Mouse (Mus musculus) midbrain, embryonic 11.5 days (tissue): ENCODE results near the gene Apopt1. TPM values are rescaled to one million over a fixed set of nuclear protein-coding genes. Genes with fewer than 3 reads are reported as not detected.

Experiments used
- ATAC-seq: fragments of 200-750 bp; cut with Nextera tagmentation; 2 replicates; pipeline ENCODE4 v1.8.0; 2017; ENCODE audit warnings: moderate TSS enrichment, moderate library complexity; ENCODE audit not compliant: low FRiP score
- DNase-seq: peaks from one replicate; pipeline ENCODE4 v3.0.0; 2015; ENCODE audit warnings: low spot score; ENCODE audit errors: missing footprints
- H3K27ac ChIP-seq: fragments of 300-500 bp; sonication (generic); 2 replicates; pipeline ENCODE4 v1.5.1; 2014; ENCODE audit warnings: low read depth, low read length
- H3K27me3 ChIP-seq: fragments of 300-500 bp; sonication (generic); 2 replicates; pipeline ENCODE4 v1.6.1; 2014; ENCODE audit warnings: mild to moderate bottlenecking, low read length, moderate library complexity, mixed read lengths; ENCODE audit not compliant: control insufficient read depth, insufficient read depth
- H3K36me3 ChIP-seq: fragments of 300-500 bp; sonication (generic); 2 replicates; pipeline ENCODE4 v1.6.1; 2014; ENCODE audit warnings: mild to moderate bottlenecking, low read length, moderate library complexity, mixed read lengths; ENCODE audit not compliant: control insufficient read depth, insufficient read depth
- H3K4me1 ChIP-seq: fragments of 300-500 bp; sonication (generic); 2 replicates; pipeline ENCODE4 v1.6.1; 2014; ENCODE audit warnings: low read length; ENCODE audit not compliant: control insufficient read depth, insufficient read depth
- H3K4me2 ChIP-seq: fragments of 300-500 bp; sonication (generic); 2 replicates; pipeline ENCODE4 v1.6.1; 2014; ENCODE audit warnings: mild to moderate bottlenecking, moderate library complexity
- H3K4me3 ChIP-seq: fragments of 300-500 bp; sonication (generic); 2 replicates; pipeline ENCODE4 v1.5.1; 2014; ENCODE audit warnings: low read depth, low read length
- H3K9ac ChIP-seq: fragments of 300-500 bp; sonication (generic); 2 replicates; pipeline ENCODE4 v1.6.1; 2014; ENCODE audit warnings: low read length
- H3K9me3 ChIP-seq: fragments of 300-500 bp; sonication (generic); 2 replicates; pipeline ENCODE4 v1.6.1; 2016; ENCODE audit warnings: low read length; ENCODE audit not compliant: control insufficient read depth
- WGBS: fragments of 180-500 bp; shearing (Covaris S2); extraction: QIAGEN DNeasy Blood & Tissue Kit; methylation state at CpG from one replicate; pipeline ENCODE4 v1.1.7; 2014; 5-methylcytosine and 5-hydroxymethylcytosine counted together
- polyA plus RNA-seq: library from polyadenylated mRNA; unstranded; fragments of >200 nt; fragmentation: Nextera tagmentation; extraction: Ambion mirVana; gene quantifications from 2 replicates; pipeline ENCODE4 v1.2.1, GENCODE M21; 2014

Apopt1 gene
- polyA plus RNA-seq, 1 experiment from 2014 or later, result 50.8 TPM

DNA sequence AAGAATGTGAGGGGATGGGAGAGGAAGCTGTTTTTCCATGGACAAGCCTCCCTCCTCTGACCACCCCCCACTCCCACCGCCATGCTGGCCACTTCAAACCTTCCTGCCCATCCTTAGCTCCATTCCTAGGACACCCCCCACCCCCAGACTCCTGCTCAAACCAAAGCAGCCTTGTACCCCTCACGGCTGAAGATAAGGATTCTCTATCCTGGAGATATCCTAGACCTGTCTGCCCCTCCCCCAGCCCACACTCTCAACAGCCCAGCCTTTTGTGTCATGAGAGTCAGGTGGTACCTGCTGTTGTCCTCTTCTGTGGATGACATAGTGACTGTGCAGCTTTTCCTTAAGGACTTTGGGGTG lies 25.0 kb upstream of the Apopt1 start:
- Histone ChIP-seq H3K27ac (peak overlapping the region; percentile 83), H3K36me3 (no peaks in the 10 kb centered on the region), H3K4me1 (peaks cover 52% of the 10 kb centered on the region), H3K9ac (peak overlapping the region; percentile 30; the same call in 1 of the 2 replicates), H3K27me3 (no peaks in the 10 kb centered on the region), H3K4me2 (peak overlapping the region; percentile 6; the same call in 1 of the 2 replicates), H3K4me3 (no peak overlapping the region), H3K9me3 (no peaks in the 10 kb centered on the region)
- DNase-seq (peak; percentile 90), ATAC-seq (no peak)
- WGBS, result 24% methylated on average over 2 of the region's 2 CpGs

DNA sequence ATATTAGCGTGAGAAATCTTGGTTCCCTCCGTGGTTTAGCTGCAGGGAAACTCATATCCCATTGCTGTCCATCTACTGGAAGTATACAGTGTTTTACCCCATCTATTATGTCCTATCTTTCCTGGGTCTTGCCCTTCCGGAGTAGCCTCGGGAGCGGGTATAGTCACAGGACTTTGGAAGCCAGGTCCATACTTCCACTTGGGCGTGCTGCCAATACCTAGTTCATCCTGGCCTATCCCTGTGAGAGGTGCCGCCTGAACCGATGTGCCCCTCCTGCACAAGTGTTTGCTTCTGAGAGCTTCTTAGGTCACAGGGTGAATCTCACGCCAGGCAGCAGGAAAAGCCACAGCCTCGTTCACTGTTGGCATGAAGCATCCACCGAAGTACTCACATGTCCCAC lies 23.6 kb upstream of the Apopt1 start:
- no peak overlapping the region for H3K9ac ChIP-seq
- DNase-seq, result no peak
- H3K27ac ChIP-seq, result no peak overlapping the region
- no peak for ATAC-seq
- H3K4me3 ChIP-seq, result no peak overlapping the region
- H3K9me3 ChIP-seq, result no peaks in the 10 kb centered on the region
- H3K36me3 ChIP-seq, result no peaks in the 10 kb centered on the region
- H3K4me1 ChIP-seq, result peaks cover 65% of the 10 kb centered on the region
- H3K4me2 ChIP-seq, result no peak overlapping the region
- H3K27me3 ChIP-seq, result no peaks in the 10 kb centered on the region
- 92% methylated on average over 11 of the region's 11 CpGs for WGBS

DNA sequence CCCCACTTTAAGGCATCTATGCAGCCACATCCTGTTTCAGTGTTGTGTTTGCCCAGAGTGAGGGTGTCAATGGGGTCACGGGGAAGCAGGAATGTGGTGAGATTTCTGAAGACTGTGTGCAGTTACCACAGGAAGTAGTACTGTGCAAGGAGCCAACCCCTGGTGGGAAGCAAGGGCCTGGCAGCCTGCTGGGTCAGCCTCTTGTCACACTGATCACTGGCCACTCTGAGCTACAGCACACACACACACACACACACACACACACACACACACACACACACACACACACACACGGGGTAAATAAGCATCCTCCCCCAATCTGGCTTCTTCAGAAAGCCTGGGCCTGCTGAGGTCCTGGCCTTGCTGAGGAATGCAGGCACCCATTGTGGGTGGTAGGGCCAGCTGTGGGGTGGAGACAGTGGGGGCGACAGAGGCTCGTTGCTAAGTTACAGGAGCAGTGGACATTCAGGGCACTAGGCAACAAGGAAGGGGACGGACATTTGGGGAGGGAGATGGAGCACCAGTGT lies 21.7 kb upstream of the Apopt1 start:
- WGBS, result 3% methylated on average over 5 of the region's 5 CpGs
- peak overlapping the region; percentile 98 for H3K27ac ChIP-seq
- peaks cover 84% of the 10 kb centered on the region for H3K4me1 ChIP-seq
- H3K36me3 ChIP-seq, result no peaks in the 10 kb centered on the region
- H3K4me2 ChIP-seq, result 0 out of 2 replicates have a peak overlapping the region, but pooled peaks have one; percentile 2
- H3K4me3 ChIP-seq, result no peak overlapping the region
- H3K9ac ChIP-seq, result peak overlapping the region; percentile 59
- ATAC-seq (peak; percentile 45), DNase-seq (peak; percentile 95)
- H3K9me3 ChIP-seq, result no peaks in the 10 kb centered on the region
- no peaks in the 10 kb centered on the region for H3K27me3 ChIP-seq

DNA sequence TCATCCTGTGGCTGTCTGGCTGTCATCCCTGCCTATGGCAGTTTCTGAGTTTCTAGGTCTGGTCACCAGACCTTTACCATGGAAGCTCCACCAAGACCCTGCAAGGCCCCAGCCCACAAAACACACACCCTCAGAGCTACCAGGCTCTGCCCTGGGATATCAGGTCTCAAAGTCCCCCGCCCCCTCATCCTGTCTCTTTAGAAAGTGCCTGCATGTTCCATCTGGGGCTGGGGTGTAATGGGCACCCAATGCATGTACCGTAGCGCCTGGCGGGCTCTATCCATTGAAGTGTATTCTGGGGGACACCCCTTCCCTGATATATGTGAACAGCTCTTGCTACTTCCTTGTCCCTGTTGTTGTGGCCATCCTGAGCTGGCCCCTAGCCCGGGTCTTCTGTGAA lies 20.2 kb upstream of the Apopt1 start:
- 73% methylated on average over 5 of the region's 5 CpGs for WGBS
- Histone ChIP-seq H3K27ac (peak overlapping the region; percentile 98), H3K4me2 (peak overlapping the region; percentile 45), H3K9ac (peak overlapping the region; percentile 71), H3K27me3 (no peaks in the 10 kb centered on the region), H3K36me3 (no peaks in the 10 kb centered on the region), H3K9me3 (no peaks in the 10 kb centered on the region), H3K4me1 (peaks cover 71% of the 10 kb centered on the region), H3K4me3 (no peak overlapping the region)
- DNase-seq, result peak; percentile 87
- no peak for ATAC-seq

DNA sequence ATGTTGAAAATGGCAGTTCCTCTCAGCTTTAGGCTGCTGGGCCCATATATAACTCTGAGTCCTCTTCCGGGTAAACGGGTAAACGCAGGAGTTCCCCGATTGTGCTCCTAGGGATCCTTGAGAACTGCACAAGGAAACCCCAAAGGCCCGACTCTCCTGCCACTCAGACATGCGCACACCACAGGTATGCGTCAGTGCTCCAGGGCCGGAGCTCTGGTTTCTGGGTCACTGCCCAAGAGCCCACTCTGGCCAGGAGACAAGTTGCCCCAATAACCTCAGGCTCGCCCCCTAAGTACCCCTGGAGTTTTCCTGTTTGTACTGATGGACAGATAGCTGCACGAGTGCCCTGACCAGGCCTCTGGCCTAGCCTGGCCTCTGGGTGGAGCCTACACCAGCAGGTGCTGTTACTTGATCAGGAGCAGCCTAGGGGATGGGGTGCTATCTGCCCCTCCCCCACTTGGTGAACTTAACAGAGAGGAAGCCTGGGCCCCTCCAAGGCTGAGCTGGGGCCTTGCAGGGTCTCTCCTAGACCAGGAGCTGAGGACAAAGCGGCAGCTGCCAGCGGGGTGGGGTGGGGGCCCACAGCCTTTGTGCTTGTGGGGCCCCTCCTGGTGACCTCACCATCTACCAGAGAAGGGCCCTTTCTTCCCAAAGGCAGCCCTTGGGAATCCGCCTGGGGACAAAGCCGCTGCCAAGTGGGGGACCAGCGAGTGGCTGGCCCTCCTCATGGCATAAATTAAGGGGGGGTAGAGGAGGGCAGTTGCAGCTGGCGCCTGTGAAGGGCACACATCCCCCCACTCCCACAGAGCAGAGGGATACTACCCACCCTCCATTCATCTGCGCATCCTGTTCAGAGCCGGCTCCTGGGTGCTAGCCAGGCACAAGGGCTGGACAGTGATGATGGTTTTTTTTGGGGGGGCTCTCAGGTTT lies 19.5 kb upstream of the Apopt1 start:
- ATAC-seq (peak; percentile 87), DNase-seq (peak; percentile 98)
- Histone ChIP-seq H3K27ac (peak overlapping the region; percentile 98), H3K9ac (peak overlapping the region; percentile 71), H3K27me3 (no peaks in the 10 kb centered on the region), H3K4me1 (peaks cover 65% of the 10 kb centered on the region), H3K9me3 (no peaks in the 10 kb centered on the region), H3K4me2 (peak overlapping the region; percentile 45), H3K36me3 (no peaks in the 10 kb centered on the region), H3K4me3 (0 out of 2 replicates have a peak overlapping the region, but pooled peaks have one; percentile 12)
- WGBS, result 15% methylated on average over 18 of the region's 18 CpGs

DNA sequence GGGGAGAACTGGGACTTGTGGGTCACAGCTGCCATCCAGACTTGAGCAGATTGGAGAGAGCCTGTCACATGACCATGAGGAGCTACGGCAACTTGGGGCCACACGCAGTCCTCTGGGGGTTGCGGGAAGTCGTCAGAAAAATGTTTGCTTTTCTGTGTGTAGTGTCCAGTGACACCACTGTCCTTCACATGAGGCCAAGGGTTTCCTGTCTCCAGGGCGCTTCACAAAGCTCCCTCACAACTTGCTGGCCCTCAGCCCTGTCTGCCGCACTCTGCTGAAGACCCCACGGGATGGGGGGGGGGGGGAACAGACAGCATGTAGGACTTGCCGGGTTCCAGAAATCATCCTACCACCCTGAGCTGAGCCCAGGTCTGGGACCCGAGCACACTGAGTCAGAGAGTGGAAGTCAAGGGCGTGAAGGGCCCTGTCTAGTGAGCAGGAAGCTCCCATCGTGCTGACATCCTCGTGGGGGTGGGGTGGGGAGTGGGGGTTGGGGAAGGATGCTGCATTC lies 18.7 kb upstream of the Apopt1 start:
- Histone ChIP-seq H3K9me3 (no peaks in the 10 kb centered on the region), H3K4me3 (0 out of 2 replicates have a peak overlapping the region, but pooled peaks have one; percentile 12), H3K4me1 (peaks cover 65% of the 10 kb centered on the region), H3K9ac (peak overlapping the region; percentile 71), H3K36me3 (no peaks in the 10 kb centered on the region), H3K27ac (peak overlapping the region; percentile 98), H3K27me3 (no peaks in the 10 kb centered on the region), H3K4me2 (peak overlapping the region; percentile 45)
- 1% methylated on average over 12 of the region's 12 CpGs for WGBS
- no peak for DNase-seq
- peak; percentile 13 for ATAC-seq

DNA sequence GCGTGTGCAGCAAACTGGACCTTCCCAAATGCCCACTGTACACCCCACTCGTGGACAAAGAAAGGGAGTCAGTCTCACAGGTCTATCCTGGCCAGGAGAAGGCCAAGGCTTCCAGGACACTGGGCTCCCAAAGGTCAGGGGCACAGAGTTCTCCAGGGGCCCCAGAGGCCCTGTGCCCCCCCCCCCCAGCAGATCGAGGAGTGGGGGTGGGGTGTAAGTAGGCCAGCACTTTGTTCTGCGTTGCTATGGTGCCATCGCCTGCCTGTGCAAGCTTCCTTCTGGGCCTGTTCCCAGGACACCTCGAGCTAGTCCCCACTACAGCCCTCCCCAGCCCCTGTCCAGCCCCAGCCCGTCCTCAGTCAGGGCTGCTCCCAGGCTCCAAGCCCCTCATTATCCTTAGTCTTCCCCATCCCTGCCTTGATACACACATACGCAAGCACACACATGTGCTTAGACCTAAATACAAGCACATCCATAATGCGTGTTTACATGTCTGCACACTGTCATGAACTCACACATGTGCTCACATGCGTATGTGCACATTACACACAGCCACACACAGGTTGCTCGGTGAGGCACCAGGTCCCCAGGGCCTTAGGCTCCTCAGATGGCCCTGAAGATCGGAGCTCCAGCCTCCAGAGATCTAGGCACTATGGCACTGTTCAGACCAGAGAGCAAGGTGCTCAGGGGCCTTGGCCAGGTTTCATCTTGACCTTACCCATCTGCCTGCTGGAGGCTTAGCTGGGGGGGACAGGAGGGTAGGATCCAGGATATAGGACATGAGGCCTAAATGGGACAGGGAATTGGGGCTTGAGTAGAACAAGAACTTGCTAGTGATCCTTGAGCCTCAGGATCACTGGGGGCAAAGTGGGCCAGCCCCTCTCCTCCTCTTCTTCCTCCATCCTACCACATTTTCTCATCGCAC lies 17.9 kb upstream of the Apopt1 start:
- 33% methylated on average over 13 of the region's 13 CpGs for WGBS
- Histone ChIP-seq H3K4me3 (no peak overlapping the region), H3K9ac (peak overlapping the region; percentile 71), H3K9me3 (no peaks in the 10 kb centered on the region), H3K36me3 (no peaks in the 10 kb centered on the region), H3K27ac (peak overlapping the region; percentile 98), H3K27me3 (no peaks in the 10 kb centered on the region), H3K4me1 (peaks cover 60% of the 10 kb centered on the region), H3K4me2 (peak overlapping the region; percentile 45)
- ATAC-seq (peak; percentile 51), DNase-seq (peak; percentile 97)

DNA sequence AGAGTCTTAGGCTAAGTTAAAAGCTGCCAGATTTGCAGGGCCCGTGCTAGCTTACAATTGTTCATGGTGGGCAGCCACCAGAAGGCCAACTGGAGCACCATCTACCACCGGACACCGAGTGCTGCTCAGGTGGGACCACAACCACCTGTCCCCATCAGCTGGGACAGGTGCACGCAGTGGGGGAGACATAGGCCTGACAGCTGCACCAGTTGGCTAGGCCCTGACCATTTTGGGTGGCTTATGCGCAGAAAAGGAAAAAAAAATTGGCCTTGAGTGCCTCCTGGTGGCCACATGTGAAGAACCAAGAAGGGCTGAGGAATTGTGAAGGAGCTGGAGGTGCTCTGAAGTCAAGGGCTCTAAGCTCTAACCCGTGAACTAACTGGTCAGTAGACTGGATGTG lies 16.8 kb upstream of the Apopt1 start:
- no peaks in the 10 kb centered on the region for H3K9me3 ChIP-seq
- WGBS, result 22% methylated on average over 6 of the region's 6 CpGs
- DNase-seq (peak; percentile 98), ATAC-seq (no peak)
- peak overlapping the region; percentile 71 for H3K9ac ChIP-seq
- no peaks in the 10 kb centered on the region for H3K27me3 ChIP-seq
- peaks cover 49% of the 10 kb centered on the region for H3K4me1 ChIP-seq
- no peak overlapping the region for H3K4me3 ChIP-seq
- peak overlapping the region; percentile 98 for H3K27ac ChIP-seq
- H3K36me3 ChIP-seq, result no peaks in the 10 kb centered on the region
- H3K4me2 ChIP-seq, result no peak overlapping the region
